Mouse (Mus musculus) liver, embryonic 14.5 days (tissue): ENCODE results near the gene Dkk3. TPM values are rescaled to one million over a fixed set of nuclear protein-coding genes. Genes with fewer than 3 reads are reported as not detected.

Experiments used
- ATAC-seq: fragments of 200-750 bp; cut with Nextera tagmentation; 2 replicates; pipeline ENCODE4 v1.8.0; 2017; ENCODE audit warnings: moderate number of reproducible peaks, mild to moderate bottlenecking, moderate library complexity; ENCODE audit not compliant: insufficient read depth
- DNase-seq, 3 experiments: peaks; one replicate each; pipeline ENCODE4 v3.0.0-alpha.2; 2012 to 2013; ENCODE audit warnings: low read depth in 3 of 3, low spot score in 3 of 3
- H3K27ac ChIP-seq: fragments of 300-500 bp; sonication (generic); 2 replicates; pipeline ENCODE4 v1.5.1; 2014; ENCODE audit warnings: moderate library complexity, mild to moderate bottlenecking, control low read depth, inconsistent platforms
- H3K27me3 ChIP-seq: fragments of 300-500 bp; sonication (generic); 2 replicates; pipeline ENCODE4 v1.6.1; 2014; ENCODE audit warnings: mild to moderate bottlenecking, low read length, moderate library complexity; ENCODE audit not compliant: control insufficient read depth, insufficient read depth
- H3K36me3 ChIP-seq: fragments of 300-500 bp; sonication (generic); replicated peaks from 2 replicates; pipeline ENCODE4 v1.6.1; 2014; ENCODE audit warnings: low read depth; ENCODE audit not compliant: control insufficient read depth, insufficient read depth
- H3K4me1 ChIP-seq, 2 experiments: fragments of 200-500 bp in 1 of 2; fragments of 300-500 bp in 1 of 2; sonication (generic) in 1 of 2; replicated peaks; 2 replicates each; pipeline ENCODE4 v1.6.1; 2012 to 2014; ENCODE audit warnings: antibody characterized with exemption in 1 of 2, inconsistent platforms in 1 of 2, low read length in 1 of 2; ENCODE audit not compliant: control insufficient read depth in 2 of 2, insufficient read depth in 2 of 2
- H3K4me2 ChIP-seq: fragments of 300-500 bp; sonication (generic); 2 replicates; pipeline ENCODE4 v1.6.1; 2014; ENCODE audit warnings: low read depth, mild to moderate bottlenecking, control low read depth, moderate library complexity
- H3K4me3 ChIP-seq, 2 experiments: fragments of 200-500 bp in 1 of 2; fragments of 300-500 bp in 1 of 2; sonication (generic) in 1 of 2; 2 replicates each; pipeline ENCODE4 v1.5.1; 2012 to 2014; ENCODE audit warnings: low read depth in 2 of 2, low read length in 2 of 2, mild to moderate bottlenecking in 2 of 2, control low read depth in 1 of 2, inconsistent platforms in 1 of 2, moderate library complexity in 1 of 2; ENCODE audit not compliant: insufficient read depth in 1 of 2
- H3K9ac ChIP-seq: fragments of 300-500 bp; sonication (generic); replicated peaks from 2 replicates; pipeline ENCODE4 v1.6.1; 2014; ENCODE audit warnings: mild to moderate bottlenecking, control low read depth, moderate library complexity
- H3K9me3 ChIP-seq: fragments of 300-500 bp; sonication (generic); 2 replicates; pipeline ENCODE4 v1.6.1; 2016; ENCODE audit warnings: low read length, mixed read lengths; ENCODE audit not compliant: control insufficient read depth
- CTCF ChIP-seq: IDR thresholded peaks from 2 replicates; pipeline ENCODE4 v1.5.1; 2016; ENCODE audit warnings: antibody characterized with exemption, low read depth, control low read depth
- EP300 ChIP-seq: IDR thresholded peaks from 2 replicates; pipeline ENCODE4 v1.6.1; 2016; ENCODE audit warnings: antibody characterized with exemption, low read depth
- WGBS: fragments of 180-500 bp; shearing (Covaris S2); extraction: QIAGEN DNeasy Blood & Tissue Kit; methylation state at CpG from one replicate; pipeline ENCODE4 v1.1.7; 2014; ENCODE audit not compliant: insufficient replicate concordance; 5-methylcytosine and 5-hydroxymethylcytosine counted together
- polyA plus RNA-seq, 2 experiments: library from polyadenylated mRNA; depleted of rRNA in 1 of 2; stranded (reverse) in 1 of 2; unstranded in 1 of 2; fragments of >200 nt; fragmentation: Nextera tagmentation in 1 of 2; extraction: Ambion mirVana in 1 of 2; gene quantifications; 2 replicates each; pipeline versions ENCODE4 v1.2.1 to v1.2.3; 2012 to 2014

Dkk3 gene
- polyA plus RNA-seq, 2 experiments: 1.5 to 2.4 TPM

DNA sequence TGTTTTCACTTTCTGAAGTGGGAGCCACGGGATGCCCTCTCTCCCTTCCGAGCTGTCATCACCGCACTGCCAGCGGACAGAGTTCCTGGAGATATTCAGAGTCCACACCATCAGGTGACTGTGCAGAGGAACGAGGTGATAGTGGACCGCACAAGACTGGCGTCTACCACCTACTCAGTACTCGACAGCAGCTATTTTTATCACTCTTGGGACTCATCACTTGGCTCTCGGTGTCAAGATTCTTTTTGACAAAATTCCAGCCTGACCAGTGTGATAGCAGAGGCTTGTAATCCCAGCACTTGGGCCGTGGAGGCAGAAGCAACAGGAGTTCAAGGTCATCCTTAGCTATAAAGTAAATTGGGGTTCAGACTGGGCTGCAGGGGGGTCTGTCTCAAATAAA, 9.7 kb downstream of the Dkk3 start:
- no peak overlapping the region for H3K27ac ChIP-seq
- TF ChIP-seq CTCF (no peak), EP300 (no peak)
- DNase-seq (no peak), ATAC-seq (no peak)
- no peak overlapping the region for H3K9ac ChIP-seq
- WGBS: 67% methylated on average over 10 of the region's 10 CpGs
- no peaks in the 10 kb centered on the region for H3K36me3 ChIP-seq
- no peak overlapping the region for H3K4me3 ChIP-seq
- no peaks in the 10 kb centered on the region for H3K9me3 ChIP-seq
- no peaks in the 10 kb centered on the region for H3K27me3 ChIP-seq
- no peak overlapping the region for H3K4me2 ChIP-seq
- H3K4me1 ChIP-seq: no peaks in the 10 kb centered on the region

- Histone ChIP-seq H3K9ac (no peak overlapping the region), H3K36me3 (no peaks in the 10 kb centered on the region), H3K4me3 (no peak overlapping the region), H3K27me3 (no peaks in the 10 kb centered on the region), H3K4me2 (no peak overlapping the region), H3K9me3 (no peaks in the 10 kb centered on the region), H3K4me1 (no peaks in the 10 kb centered on the region), H3K27ac (no peak overlapping the region)
- ATAC-seq: no peak
- TF ChIP-seq CTCF: no peak
- no peak for TF ChIP-seq EP300
- 53% methylated on average over 2 of the region's 2 CpGs for WGBS
- no peak for DNase-seq
Measured at GRCm38 (mm10) chr7:112147979-112148378, 10.9 kb downstream of the Dkk3 start.

GRCm38 (mm10) chr7:112144646-112145179, 14.1 kb downstream of the Dkk3 start:
- Histone ChIP-seq H3K27me3 (no peaks in the 10 kb centered on the region), H3K27ac (no peak overlapping the region), H3K4me3 (no peak overlapping the region), H3K36me3 (no peaks in the 10 kb centered on the region), H3K4me2 (no peak overlapping the region), H3K9ac (no peak overlapping the region), H3K4me1 (0 out of 4 replicates have a peak, but pooled peaks cover 0 to 2% of the 10 kb centered on the region in 2 experiments), H3K9me3 (no peaks in the 10 kb centered on the region)
- ATAC-seq (no peak), DNase-seq (no peak)
- WGBS: 66% methylated on average over 11 of the region's 11 CpGs
- TF ChIP-seq CTCF (no peak), EP300 (no peak)

DNA sequence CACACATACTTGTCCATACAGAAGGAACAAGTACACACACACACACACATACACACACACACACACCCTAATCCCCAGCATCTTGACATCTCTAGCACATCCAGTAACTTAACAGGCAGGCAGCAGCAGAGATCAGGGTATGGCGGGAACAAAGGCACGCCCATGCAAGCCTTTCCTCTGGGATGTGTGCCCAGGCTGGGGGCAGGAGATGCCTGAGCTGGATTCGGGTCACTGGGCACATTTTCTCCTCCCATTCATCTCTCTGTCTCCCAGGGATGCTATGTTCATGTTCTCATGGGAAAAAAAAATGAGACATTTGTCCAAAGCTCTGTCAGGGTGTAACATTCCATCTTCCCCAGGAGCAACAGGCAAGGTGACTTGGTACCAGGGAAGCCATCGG, 14.9 kb downstream of the Dkk3 start:
- Histone ChIP-seq H3K27me3 (no peaks in the 10 kb centered on the region), H3K36me3 (no peaks in the 10 kb centered on the region), H3K4me2 (no peak overlapping the region), H3K27ac (no peak overlapping the region), H3K4me3 (no peak overlapping the region), H3K4me1 (0 out of 4 replicates have a peak, but pooled peaks cover 0 to 2% of the 10 kb centered on the region in 2 experiments), H3K9ac (no peak overlapping the region), H3K9me3 (no peaks in the 10 kb centered on the region)
- TF ChIP-seq EP300: no peak
- no peak for TF ChIP-seq CTCF
- ATAC-seq (no peak), DNase-seq (no peak)
- WGBS: 63% methylated on average over 4 of the region's 4 CpGs

GRCm38 (mm10) chr7:112143090-112143500, 15.8 kb downstream of the Dkk3 start:
- Histone ChIP-seq H3K27ac (no peak overlapping the region), H3K9me3 (no peaks in the 10 kb centered on the region), H3K36me3 (no peaks in the 10 kb centered on the region), H3K4me1 (0 out of 4 replicates have a peak, but pooled peaks cover 0 to 2% of the 10 kb centered on the region in 2 experiments), H3K27me3 (no peaks in the 10 kb centered on the region), H3K4me2 (no peak overlapping the region), H3K4me3 (no peak overlapping the region), H3K9ac (no peak overlapping the region)
- TF ChIP-seq EP300 (no peak), CTCF (no peak)
- 40% methylated on average over 7 of the region's 7 CpGs for WGBS
- no peak for ATAC-seq
- DNase-seq: no peak
